Mouse (Mus musculus) limb, embryonic 14.5 days (tissue): ENCODE data around the gene Mgarp. TPM values are rescaled to one million over a fixed set of nuclear protein-coding genes. Genes with fewer than 3 reads are reported as not detected.
A peak's percentile ranks its signal among the peaks of the same experiment; 100 is the strongest.
"Not testable (repeated sequence)": the region's sequence is repeated elsewhere in the genome, so short reads cannot be mapped to it uniquely, and the experiment has no call there.

ENCODE experiments used
- ATAC-seq: fragments of 200-750 bp; cut with Nextera tagmentation; 2 replicates; pipeline ENCODE4 v1.8.0; 2017; ENCODE audit warnings: low read depth, moderate number of reproducible peaks, moderate TSS enrichment; ENCODE audit not compliant: low FRiP score
- DNase-seq: peaks from one replicate; pipeline ENCODE4 v3.0.0-alpha.2; 2015; ENCODE audit warnings: low spot score
- H3K27ac ChIP-seq: fragments of 300-500 bp; sonication (generic); replicated peaks from 2 replicates; pipeline ENCODE4 v1.5.1; 2014; ENCODE audit warnings: low read depth, mild to moderate bottlenecking, low read length, moderate library complexity, mixed read lengths
- H3K27me3 ChIP-seq: fragments of 300-500 bp; sonication (generic); 2 replicates; pipeline ENCODE4 v1.6.1; 2014; ENCODE audit warnings: low read length, mixed read lengths; ENCODE audit not compliant: control insufficient read depth, insufficient read depth
- H3K36me3 ChIP-seq: fragments of 300-500 bp; sonication (generic); 2 replicates; pipeline ENCODE4 v1.6.1; 2014; ENCODE audit warnings: mild to moderate bottlenecking, low read length, moderate library complexity, mixed read lengths; ENCODE audit not compliant: control insufficient read depth, insufficient read depth
- H3K4me1 ChIP-seq: fragments of 300-500 bp; sonication (generic); 2 replicates; pipeline ENCODE4 v1.6.1; 2014; ENCODE audit warnings: antibody characterized with exemption, low read length, mixed read lengths; ENCODE audit not compliant: control insufficient read depth, insufficient read depth
- H3K4me2 ChIP-seq: fragments of 300-500 bp; sonication (generic); replicated peaks from 2 replicates; pipeline ENCODE4 v1.6.1; 2014; ENCODE audit warnings: low read depth, mild to moderate bottlenecking, low read length, moderate library complexity; ENCODE audit not compliant: severe bottlenecking
- H3K4me3 ChIP-seq: fragments of 300-500 bp; sonication (generic); replicated peaks from 2 replicates; pipeline ENCODE4 v1.5.1; 2014; ENCODE audit warnings: low read length
- H3K9ac ChIP-seq: fragments of 300-500 bp; sonication (generic); 2 replicates; pipeline ENCODE4 v1.6.1; 2014; ENCODE audit warnings: mild to moderate bottlenecking, low read depth, low read length, moderate library complexity; ENCODE audit not compliant: severe bottlenecking
- H3K9me3 ChIP-seq: fragments of 300-500 bp; sonication (generic); 2 replicates; pipeline ENCODE4 v1.6.1; 2016; ENCODE audit warnings: low read length; ENCODE audit not compliant: control insufficient read depth
- POLR2A ChIP-seq: fragments of 200-500 bp; IDR thresholded peaks from 2 replicates; pipeline ENCODE4 v1.8.0; 2012; ENCODE audit warnings: inconsistent platforms, mild to moderate bottlenecking, moderate library complexity, borderline replicate concordance; ENCODE audit not compliant: insufficient read depth, insufficient read length; ENCODE audit errors: extremely low read depth
- WGBS: fragments of 180-500 bp; shearing (Covaris S2); extraction: QIAGEN DNeasy Blood & Tissue Kit; methylation state at CpG from one replicate; pipeline ENCODE4 v1.1.7; 2014; 5-methylcytosine and 5-hydroxymethylcytosine counted together
- polyA plus RNA-seq, 2 experiments: library from polyadenylated mRNA; depleted of rRNA in 1 of 2; stranded (reverse) in 1 of 2; unstranded in 1 of 2; fragments of >200 nt; fragmentation: Nextera tagmentation in 1 of 2; extraction: Ambion mirVana in 1 of 2; gene quantifications; 2 replicates each; pipeline versions ENCODE4 v1.2.1 to v1.2.3; 2012 to 2014

Mgarp gene
- polyA plus RNA-seq, 2 experiments, result 3.1 to 4.0 TPM

DNA sequence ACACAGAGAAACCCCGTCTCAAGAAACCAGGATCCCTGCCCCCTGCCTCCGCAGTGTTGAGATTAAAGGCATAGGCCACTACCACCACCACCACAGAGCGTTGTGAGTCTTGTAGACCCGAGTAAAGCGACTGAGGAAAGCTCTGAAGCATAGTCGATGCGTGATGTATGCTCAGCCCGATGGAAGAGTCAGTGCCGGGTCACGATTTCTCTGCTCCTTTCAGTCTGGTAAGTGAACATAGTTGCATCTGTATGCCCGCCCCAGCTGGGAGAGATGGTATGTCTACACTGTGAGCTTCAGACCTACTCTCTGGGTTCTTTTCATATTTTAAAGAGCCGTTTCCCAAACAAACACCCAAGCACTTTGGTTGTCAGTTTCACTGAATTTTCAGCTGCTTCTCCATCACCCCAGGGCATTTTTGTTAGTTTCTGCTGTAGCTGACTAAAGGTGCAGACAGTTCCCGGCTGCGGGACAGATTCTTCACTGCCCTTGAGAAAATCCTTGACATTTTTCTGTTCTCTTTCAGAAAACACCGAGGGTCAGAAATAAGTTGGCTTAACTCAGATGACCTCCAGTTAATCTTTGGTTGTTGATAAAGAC is 1.3 kb upstream of the Mgarp start:
- DNase-seq (no peak), ATAC-seq (no peak)
- no peak overlapping the region for H3K4me2 ChIP-seq
- no peaks in the 10 kb centered on the region for H3K9me3 ChIP-seq
- TF ChIP-seq POLR2A, result no peak
- H3K27ac ChIP-seq, result no peak overlapping the region
- H3K4me3 ChIP-seq, result no peak overlapping the region
- 57% methylated on average over 15 of the region's 15 CpGs for WGBS
- H3K9ac ChIP-seq, result no peak overlapping the region
- H3K4me1 ChIP-seq, result no peaks in the 10 kb centered on the region
- H3K36me3 ChIP-seq, result peaks cover 3% of the 10 kb centered on the region; the same call in 1 of the 2 replicates
- peaks cover 16% of the 10 kb centered on the region; the same call in 1 of the 2 replicates for H3K27me3 ChIP-seq

- Histone ChIP-seq H3K9ac (no peak overlapping the region), H3K4me3 (peak overlapping the region; percentile 46; the same call in 1 of the 2 replicates), H3K9me3 (no peaks in the 10 kb centered on the region), H3K4me1 (no peaks in the 10 kb centered on the region), H3K4me2 (no peak overlapping the region), H3K36me3 (no peaks in the 10 kb centered on the region), H3K27me3 (peaks cover 16% of the 10 kb centered on the region; the same call in 1 of the 2 replicates), H3K27ac (no peak overlapping the region)
- no peak for TF ChIP-seq POLR2A
- WGBS, result 26% methylated on average over 19 of the region's 19 CpGs
- no peak for DNase-seq
- ATAC-seq, result no peak
Observed at GRCm38 (mm10) chr3:51395461-51396145, 935 bp downstream of the Mgarp start.

DNA sequence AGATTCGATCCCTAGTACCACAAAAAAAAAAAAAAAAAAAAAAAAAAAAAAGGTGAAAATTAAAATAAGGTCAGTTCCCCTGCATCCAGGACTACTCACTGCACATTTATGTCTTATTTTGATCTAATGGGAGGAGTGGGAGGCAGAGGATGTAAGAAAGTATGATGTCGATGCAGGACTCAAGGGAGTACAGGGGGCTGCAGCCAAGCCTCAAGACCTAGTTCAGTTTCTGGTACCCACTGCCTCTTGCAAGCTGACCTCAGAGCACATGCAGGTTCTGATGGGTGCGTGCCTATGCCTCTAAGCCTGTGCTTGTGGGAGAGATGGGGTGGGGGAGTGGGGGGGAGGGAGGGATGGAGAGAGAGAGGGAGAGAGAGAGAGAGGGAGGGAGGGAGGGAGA is 1.7 kb downstream of the Mgarp start:
- Histone ChIP-seq H3K36me3 (no peaks in the 10 kb centered on the region), H3K9ac (no peak overlapping the region), H3K9me3 (no peaks in the 10 kb centered on the region), H3K4me1 (no peaks in the 10 kb centered on the region), H3K27me3 (peaks cover 16% of the 10 kb centered on the region; the same call in 1 of the 2 replicates), H3K27ac (no peak overlapping the region), H3K4me3 (no peak overlapping the region), H3K4me2 (no peak overlapping the region)
- 54% methylated on average over 3 of the region's 3 CpGs for WGBS
- ATAC-seq, result no peak
- TF ChIP-seq POLR2A, result no peak
- no peak for DNase-seq

DNA sequence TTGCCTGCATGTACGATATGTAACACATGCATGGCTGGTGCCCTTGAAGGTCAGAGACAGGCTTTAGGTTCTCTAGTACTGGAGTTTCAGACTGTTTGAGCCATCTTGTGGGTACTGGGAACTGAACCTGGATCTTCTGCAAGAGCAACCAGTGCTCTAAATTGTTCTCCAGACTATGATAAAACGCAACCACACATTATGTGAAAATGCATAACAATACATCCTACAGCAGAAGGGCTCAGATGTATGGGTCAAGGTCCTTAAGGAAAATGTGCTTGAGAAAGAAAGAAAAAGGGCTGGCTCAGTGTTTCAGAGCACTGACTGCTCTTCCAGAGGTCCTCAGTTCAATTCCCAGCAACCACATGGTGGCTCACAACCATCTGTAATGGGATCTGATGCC is 2.9 kb downstream of the Mgarp start:
- TF ChIP-seq POLR2A, result no peak

GRCm38 (mm10) chr3:51393018-51393417 is 3.5 kb downstream of the Mgarp start:
- WGBS, result 93% methylated on average over 3 of the region's 3 CpGs
- peaks cover 16% of the 10 kb centered on the region; the same call in 1 of the 2 replicates for H3K27me3 ChIP-seq
- H3K4me3 ChIP-seq, H3K36me3 ChIP-seq, H3K9me3 ChIP-seq, H3K4me2 ChIP-seq, H3K27ac ChIP-seq, H3K9ac ChIP-seq, H3K4me1 ChIP-seq, DNase-seq, ATAC-seq: not testable (repeated sequence)

More for the DNA sequence above, 2.9 kb downstream of the Mgarp start:
- H3K27ac ChIP-seq, result no peak overlapping the region
- H3K4me2 ChIP-seq, result no peak overlapping the region
- ATAC-seq (no peak), DNase-seq (no peak)
- WGBS, result 96% methylated on average over 2 of the region's 2 CpGs
- H3K36me3 ChIP-seq, result no peaks in the 10 kb centered on the region
- H3K9ac ChIP-seq, result no peak overlapping the region
- H3K4me3 ChIP-seq, result no peak overlapping the region
- H3K27me3 ChIP-seq, result peaks cover 16% of the 10 kb centered on the region; the same call in 1 of the 2 replicates
- no peaks in the 10 kb centered on the region for H3K9me3 ChIP-seq
- H3K4me1 ChIP-seq, result no peaks in the 10 kb centered on the region
